Comparison of ENCODE assay signal across 7 mouse cellular contexts in genomic region chr7:123017627-123018026, GRCm38 (mm10). TPM values are rescaled to one million over a fixed set of nuclear protein-coding genes. Genes with fewer than 3 reads are reported as not detected.
DNase-seq lines count a peak whose midpoint lies in the region; ATAC-seq and TF ChIP-seq lines count a peak whose summit lies in the region.

No protein-coding gene starts in this region.

- H3K4me3 ChIP-seq in kidney, embryonic 14.5 days (ENCODE audit: low read length): no peak overlapping the region
- no peak overlapping the region for H3K4me3 ChIP-seq in G1E (ENCODE audit: low read depth, low read length)
- no peak overlapping the region for H3K4me3 ChIP-seq in embryonic facial prominence, embryonic 11.5 days (ENCODE audit: low read depth, low read length)

- no peaks in the 10 kb centered on the region for H3K36me3 ChIP-seq in kidney, embryonic 14.5 days (ENCODE audit: control insufficient read depth, insufficient read depth, low read length)
- H3K36me3 ChIP-seq in G1E (replicated peaks): no peaks in the 10 kb centered on the region
- H3K36me3 ChIP-seq in embryonic facial prominence, embryonic 11.5 days (replicated peaks; ENCODE audit: control insufficient read depth, insufficient read depth, low read depth, low read length): no peaks in the 10 kb centered on the region
- no peaks in the 10 kb centered on the region for H3K36me3 ChIP-seq in splenic B cell, adult 2 months (ENCODE audit: control insufficient read depth, insufficient read depth, low read length, poor library complexity, severe bottlenecking)

- peak; percentile 47 for DNase-seq in kidney, adult 18-20 months
- peak; percentile 46 for DNase-seq in CD4-positive helper T cell, adult 2 months (ENCODE audit: low read depth, low spot score)
- DNase-seq in G1E (ENCODE audit: low spot score): no peak
- peak; percentile 47 for DNase-seq in embryonic facial prominence, embryonic 11.5 days (ENCODE audit: low spot score)
- DNase-seq in splenic B cell, adult 2 months (ENCODE audit: low read depth, low spot score): peak; percentile 67

- no peaks in the 10 kb centered on the region for H3K9me3 ChIP-seq in kidney, embryonic 14.5 days (ENCODE audit: control insufficient read depth, low read length)
- H3K9me3 ChIP-seq in G1E (replicated peaks): peaks cover 5% of the 10 kb centered on the region
- H3K9me3 ChIP-seq in embryonic facial prominence, embryonic 11.5 days (replicated peaks; ENCODE audit: control insufficient read depth, low read length): no peaks in the 10 kb centered on the region

- no peaks in the 10 kb centered on the region for H3K27me3 ChIP-seq in kidney, embryonic 14.5 days (ENCODE audit: control insufficient read depth, insufficient read depth, low read length)
- H3K27me3 ChIP-seq in G1E (ENCODE audit: insufficient read depth, low read length): peaks cover 22% of the 10 kb centered on the region
- no peaks in the 10 kb centered on the region for H3K27me3 ChIP-seq in embryonic facial prominence, embryonic 11.5 days (ENCODE audit: control insufficient read depth, insufficient read depth, low read length)
- no peaks in the 10 kb centered on the region for H3K27me3 ChIP-seq in splenic B cell, adult 2 months (ENCODE audit: control insufficient read depth, insufficient read depth, low read length, poor library complexity, severe bottlenecking)

- no peak overlapping the region for H3K4me2 ChIP-seq in kidney, embryonic 14.5 days (replicated peaks; ENCODE audit: low read depth, low read length)
- H3K4me2 ChIP-seq in embryonic facial prominence, embryonic 11.5 days (ENCODE audit: low read depth, low read length): no peak overlapping the region

- ATAC-seq in kidney, embryonic 14.5 days (ENCODE audit: low FRiP score, low TSS enrichment): no peak
- ATAC-seq in G1E (ENCODE audit: extremely low read depth, insufficient number of reproducible peaks, low FRiP score, poor library complexity, severe bottlenecking): no peak
- ATAC-seq in embryonic facial prominence, embryonic 11.5 days (replicated peaks; ENCODE audit: insufficient number of reproducible peaks, low FRiP score, low TSS enrichment, low read depth): no peak
- ATAC-seq in erythroid progenitor cell, adult 5-6 weeks (replicated peaks; ENCODE audit: low FRiP score, poor library complexity, severe bottlenecking): no peak

- no peak overlapping the region for H3K27ac ChIP-seq in kidney, embryonic 14.5 days (ENCODE audit: low read depth, low read length)
- no peak overlapping the region for H3K27ac ChIP-seq in embryonic facial prominence, embryonic 11.5 days (replicated peaks; ENCODE audit: low read depth, low read length)

- WGBS in kidney, embryonic 14.5 days: 38% methylated on average over 3 of the region's 3 CpGs
- 31% methylated on average over 3 of the region's 3 CpGs for WGBS in embryonic facial prominence, embryonic 11.5 days

- no peak overlapping the region for H3K9ac ChIP-seq in kidney, embryonic 14.5 days (ENCODE audit: low read depth, low read length)
- H3K9ac ChIP-seq in embryonic facial prominence, embryonic 11.5 days (replicated peaks; ENCODE audit: low read length): no peak overlapping the region

- no peaks in the 10 kb centered on the region for H3K4me1 ChIP-seq in kidney, embryonic 14.5 days (ENCODE audit: control insufficient read depth, insufficient read depth, low read length)
- no peaks in the 10 kb centered on the region for H3K4me1 ChIP-seq in G1E (ENCODE audit: insufficient read depth, low read depth, low read length)
- no peaks in the 10 kb centered on the region for H3K4me1 ChIP-seq in embryonic facial prominence, embryonic 11.5 days (ENCODE audit: control insufficient read depth, insufficient read depth, low read length)

- peak; percentile 56 for TF ChIP-seq CTCF in G1E (IDR thresholded peaks at IDR 0.05; ENCODE audit: low read depth, low read length)

RNA-seq across cellular contexts. Expression of gene Rbbp6, which starts 52.1 kb away (rescaled TPM):
- polyA plus RNA-seq in kidney, embryonic 14.5 days (2014; fragmentation: Nextera tagmentation; extraction: Ambion mirVana): 40.0 and 41.6 TPM in 2 replicates
- total RNA-seq in G1E (2014; fragmentation: Nextera tagmentation) (311 and 328 TPM in 2 replicates), G1E (2017) (51.0 and 73.8 TPM in 2 replicates)
- 48.2 and 50.0 TPM in 2 replicates for polyA plus RNA-seq in G1E (2012)
- polyA plus RNA-seq in embryonic facial prominence, embryonic 11.5 days (2014; fragmentation: Nextera tagmentation; extraction: Ambion mirVana): 37.3 and 43.2 TPM in 2 replicates
- 77.5 and 99.5 TPM in 2 replicates for total RNA-seq in erythroid progenitor cell, adult 5-6 weeks (2015; ENCODE audit: low replicate concordance)
- 56.0 and 64.2 TPM in 2 replicates for total RNA-seq in erythroid progenitor cell, adult 5-6 weeks (2017; ENCODE audit: low replicate concordance)
